Mouse (Mus musculus): ENCODE results near the gene Agk. TPM values are rescaled to one million over a fixed set of nuclear protein-coding genes. Genes with fewer than 3 reads are reported as not detected.

Gene Agk
- polyA plus RNA-seq, 1 experiment from 2014 or later, result 9.6 TPM

DNA sequence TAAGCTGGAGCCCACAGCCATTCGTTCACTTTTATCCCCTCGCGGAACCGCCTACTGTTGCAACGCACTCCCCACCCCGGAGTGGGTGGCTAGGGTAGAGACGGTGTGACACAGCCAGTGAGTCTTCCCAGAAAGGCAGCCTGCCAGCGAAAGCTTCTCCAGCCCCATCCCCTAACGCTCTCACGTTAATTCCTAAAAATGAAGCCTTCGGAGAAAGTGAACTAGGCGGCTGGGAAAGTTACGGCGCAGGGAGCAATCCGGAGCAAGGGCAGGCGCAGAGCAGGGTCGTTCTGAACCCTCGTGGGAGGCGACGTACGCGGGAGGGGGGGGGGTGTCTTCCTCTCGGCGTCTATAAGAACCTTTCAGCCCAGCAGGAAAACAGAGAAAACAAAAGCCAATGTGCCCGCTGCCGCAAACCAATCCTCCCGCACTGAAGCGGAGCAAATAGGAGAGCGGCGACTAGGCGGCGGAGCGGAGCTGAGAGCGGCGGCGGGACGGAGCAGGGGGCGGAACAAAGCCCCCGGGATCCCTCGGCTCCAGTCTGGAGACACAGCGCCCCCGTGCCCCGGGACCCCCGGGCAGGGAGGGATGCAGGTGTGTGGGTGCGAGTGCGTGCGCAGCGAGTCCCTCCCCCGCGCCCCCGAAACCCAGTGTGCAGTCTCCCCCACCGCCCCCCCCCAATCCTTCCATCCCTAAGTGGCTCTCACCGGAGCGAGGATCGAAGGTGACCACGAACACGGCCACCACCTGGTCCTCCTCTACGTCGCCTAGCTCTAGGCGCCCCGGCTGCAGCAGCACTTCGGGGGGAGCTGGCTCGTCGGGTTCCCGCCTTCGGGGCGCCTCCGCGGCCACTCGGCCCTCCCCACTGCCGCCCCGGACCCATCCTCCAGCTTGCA lies 110.4 kb downstream of the Agk start:
- DNase-seq, result peak; percentile 38
- H3K27ac ChIP-seq (ENCODE audit: low read depth), result peak overlapping the region; percentile 40; the same call in 1 of the 2 replicates
- peaks cover 6% of the 10 kb centered on the region; the same call in 1 of the 2 replicates for H3K27me3 ChIP-seq (ENCODE audit: insufficient read depth, low read length)
- ATAC-seq, result peak; percentile 26
- TF ChIP-seq CTCF (IDR thresholded peaks at IDR 0.05; ENCODE audit: low read depth) (0 out of 2 replicates have a peak, but pooled peaks have one; percentile 14), EP300 (IDR thresholded peaks at IDR 0.05; ENCODE audit: low read depth) (no peak)
- WGBS (ENCODE audit: insufficient replicate concordance), result under 1% methylated on average over 66 of the region's 72 CpGs
- H3K36me3 ChIP-seq (replicated peaks; ENCODE audit: insufficient read depth, low read length), result no peaks in the 10 kb centered on the region
- peak overlapping the region; percentile 91 for H3K4me2 ChIP-seq (ENCODE audit: low read depth, low read length)
- peak overlapping the region; percentile 82 for H3K4me3 ChIP-seq (ENCODE audit: low read depth, low read length)
- H3K9ac ChIP-seq (replicated peaks), result peak overlapping the region; percentile 83
- no peaks in the 10 kb centered on the region for H3K9me3 ChIP-seq (ENCODE audit: low read length)
- peaks cover 31% of the 10 kb centered on the region for H3K4me1 ChIP-seq (ENCODE audit: insufficient read depth)

- H3K4me3 ChIP-seq (ENCODE audit: low read depth, low read length), result peak within 1 kb of the TSS; percentile 82
- peak within 1 kb of the TSS; percentile 91 for H3K4me2 ChIP-seq (ENCODE audit: low read depth, low read length)
- H3K4me1 ChIP-seq (ENCODE audit: insufficient read depth), result peaks cover 25% of the 10 kb centered on the region
- H3K36me3 ChIP-seq (replicated peaks; ENCODE audit: insufficient read depth, low read length), result no peaks in the 10 kb centered on the region
- TF ChIP-seq EP300 (IDR thresholded peaks at IDR 0.05; ENCODE audit: low read depth), result no peak
- TF ChIP-seq CTCF (IDR thresholded peaks at IDR 0.05; ENCODE audit: low read depth), result no peak
- no peaks in the 10 kb centered on the region for H3K9me3 ChIP-seq (ENCODE audit: low read length)
- H3K9ac ChIP-seq (replicated peaks), result peak within 1 kb of the TSS; percentile 83
- ATAC-seq (peak; percentile 84), DNase-seq (peak; percentile 85)
- H3K27ac ChIP-seq (ENCODE audit: low read depth), result peak within 1 kb of the TSS; percentile 40; the same call in 1 of the 2 replicates
- H3K27me3 ChIP-seq (ENCODE audit: insufficient read depth, low read length), result peaks cover 6% of the 10 kb centered on the region; the same call in 1 of the 2 replicates
- WGBS (ENCODE audit: insufficient replicate concordance), result 2% methylated on average over 23 of the region's 38 CpGs
These were observed 111.1 kb downstream of the Agk start, which contains the start of gene E330009J07Rik for GRCm38 (mm10) chr6:40436047-40436483. E330009J07Rik (minus strand) TSS chr6:40436135.

DNA sequence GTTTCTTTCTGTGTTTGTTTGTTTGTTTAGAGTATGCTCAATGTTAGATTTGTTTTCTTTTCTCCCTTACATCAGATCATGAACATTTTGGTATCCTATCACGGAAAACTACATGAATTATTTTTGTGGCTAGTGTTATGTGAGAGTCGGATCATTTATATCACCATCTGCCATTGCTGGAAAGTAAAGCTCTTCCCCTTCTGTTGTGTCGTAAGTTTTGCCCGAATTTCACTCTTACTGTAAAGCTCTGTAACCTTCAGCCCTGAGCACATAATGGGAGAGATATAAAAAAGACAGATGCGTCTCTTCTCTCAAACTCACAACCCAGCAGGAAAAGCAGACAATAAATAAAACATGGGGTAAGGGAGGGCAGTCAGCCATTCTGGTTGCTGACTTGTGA lies 114.0 kb downstream of the Agk start, which contains the start of gene Wee2:
Gene Wee2, plus strand, starts transcription at position 153 of the 400 bp plus-strand sequence.
- H3K4me2 ChIP-seq (ENCODE audit: low read depth, low read length), result peak within 1 kb of the TSS; percentile 52
- DNase-seq (no peak), ATAC-seq (no peak)
- H3K9ac ChIP-seq (replicated peaks), result no peak within 1 kb of the TSS
- no peak within 1 kb of the TSS for H3K4me3 ChIP-seq (ENCODE audit: low read depth, low read length)
- 0 out of 2 replicates have a peak within 1 kb of the TSS, but pooled peaks have one; percentile 22 for H3K27ac ChIP-seq (ENCODE audit: low read depth)
- 61% methylated on average over 5 of the region's 5 CpGs for WGBS (ENCODE audit: insufficient replicate concordance)
- H3K36me3 ChIP-seq (replicated peaks; ENCODE audit: insufficient read depth, low read length), result no peaks in the 10 kb centered on the region
- no peaks in the 10 kb centered on the region for H3K9me3 ChIP-seq (ENCODE audit: low read length)
- H3K27me3 ChIP-seq (ENCODE audit: insufficient read depth, low read length), result peaks cover 10% of the 10 kb centered on the region; the same call in 1 of the 2 replicates
- peaks cover 14% of the 10 kb centered on the region for H3K4me1 ChIP-seq (ENCODE audit: insufficient read depth)
- no peak for TF ChIP-seq CTCF (IDR thresholded peaks at IDR 0.05; ENCODE audit: low read depth)
- no peak for TF ChIP-seq EP300 (IDR thresholded peaks at IDR 0.05; ENCODE audit: low read depth)

GRCm38 (mm10) chr6:40439731-40440130 lies 114.8 kb downstream of the Agk start:
- 0 out of 2 replicates have a peak overlapping the region, but pooled peaks have one; percentile 22 for H3K27ac ChIP-seq (ENCODE audit: low read depth)
- ATAC-seq, result no peak
- H3K4me1 ChIP-seq (ENCODE audit: insufficient read depth), result peaks cover 9% of the 10 kb centered on the region
- DNase-seq, result peak; percentile 19
- TF ChIP-seq CTCF (IDR thresholded peaks at IDR 0.05; ENCODE audit: low read depth) (no peak), EP300 (IDR thresholded peaks at IDR 0.05; ENCODE audit: low read depth) (no peak)
- no peaks in the 10 kb centered on the region for H3K36me3 ChIP-seq (replicated peaks; ENCODE audit: insufficient read depth, low read length)
- H3K4me3 ChIP-seq (ENCODE audit: low read depth, low read length), result no peak overlapping the region
- H3K9ac ChIP-seq (replicated peaks), result no peak overlapping the region
- H3K4me2 ChIP-seq (ENCODE audit: low read depth, low read length), result peak overlapping the region; percentile 52
- H3K27me3 ChIP-seq (ENCODE audit: insufficient read depth, low read length), result peaks cover 9% of the 10 kb centered on the region; the same call in 1 of the 2 replicates
- 21% methylated on average over 12 of the region's 12 CpGs for WGBS (ENCODE audit: insufficient replicate concordance)
- H3K9me3 ChIP-seq (ENCODE audit: low read length), result no peaks in the 10 kb centered on the region

DNA sequence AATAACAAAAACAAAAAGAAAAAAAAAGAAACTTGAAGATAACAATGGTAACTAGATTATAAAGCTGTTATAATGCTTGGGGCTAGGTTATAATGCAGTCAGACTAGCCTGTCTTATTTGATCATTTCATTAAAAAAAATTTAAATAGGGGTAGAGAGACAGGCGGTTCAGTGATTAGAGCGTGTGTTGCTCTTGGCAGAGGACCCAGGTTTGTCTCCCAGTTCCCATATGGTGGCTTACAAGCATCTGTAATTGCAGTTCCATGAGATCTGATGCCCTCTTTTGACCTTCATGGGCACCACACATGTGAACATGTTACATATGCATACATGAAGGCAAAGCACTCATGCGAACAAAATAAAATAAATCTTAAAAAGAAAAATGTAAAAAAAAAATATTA lies 116.3 kb downstream of the Agk start:
- Histone ChIP-seq H3K9me3 (ENCODE audit: low read length) (no peaks in the 10 kb centered on the region), H3K27ac (ENCODE audit: low read depth) (no peak overlapping the region), H3K4me3 (ENCODE audit: low read depth, low read length) (no peak overlapping the region), H3K4me1 (ENCODE audit: insufficient read depth) (peaks cover 6% of the 10 kb centered on the region; the same call in 1 of the 2 replicates), H3K27me3 (ENCODE audit: insufficient read depth, low read length) (0 out of 2 replicates have a peak, but pooled peaks cover 7% of the 10 kb centered on the region), H3K9ac (replicated peaks) (no peak overlapping the region), H3K36me3 (replicated peaks; ENCODE audit: insufficient read depth, low read length) (no peaks in the 10 kb centered on the region), H3K4me2 (ENCODE audit: low read depth, low read length) (no peak overlapping the region)
- 68% methylated on average over 3 of the region's 3 CpGs for WGBS (ENCODE audit: insufficient replicate concordance)
- TF ChIP-seq CTCF (IDR thresholded peaks at IDR 0.05; ENCODE audit: low read depth) (no peak), EP300 (IDR thresholded peaks at IDR 0.05; ENCODE audit: low read depth) (no peak)
- ATAC-seq (no peak), DNase-seq (no peak)

DNA sequence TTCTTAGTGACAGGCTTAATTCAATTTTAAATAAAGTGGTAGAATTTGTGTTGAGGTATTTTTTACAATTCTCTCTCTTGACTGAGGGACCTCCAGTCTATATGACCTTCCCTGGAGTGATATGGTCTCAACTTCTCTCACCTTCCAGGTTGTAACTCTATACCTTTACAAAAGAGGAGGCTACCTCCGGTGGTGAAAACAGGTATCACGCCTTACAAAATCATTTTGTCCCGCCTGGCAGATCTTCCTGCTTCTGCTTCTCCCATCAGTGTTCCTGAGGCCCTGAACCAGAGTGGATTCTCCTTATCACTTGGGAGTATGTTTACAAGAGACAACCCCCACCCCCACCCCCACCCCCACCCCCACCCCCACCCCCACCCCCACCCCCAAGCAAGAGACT lies 116.8 kb downstream of the Agk start:
- H3K9ac ChIP-seq (replicated peaks), result no peak overlapping the region
- DNase-seq (no peak), ATAC-seq (no peak)
- no peak overlapping the region for H3K4me3 ChIP-seq (ENCODE audit: low read depth, low read length)
- H3K27me3 ChIP-seq (ENCODE audit: insufficient read depth, low read length), result 0 out of 2 replicates have a peak, but pooled peaks cover 7% of the 10 kb centered on the region
- peaks cover 3% of the 10 kb centered on the region; the same call in 1 of the 2 replicates for H3K4me1 ChIP-seq (ENCODE audit: insufficient read depth)
- 31% methylated on average over 3 of the region's 3 CpGs for WGBS (ENCODE audit: insufficient replicate concordance)
- TF ChIP-seq EP300 (IDR thresholded peaks at IDR 0.05; ENCODE audit: low read depth), result no peak
- peak; percentile 41 for TF ChIP-seq CTCF (IDR thresholded peaks at IDR 0.05; ENCODE audit: low read depth)
- H3K27ac ChIP-seq (ENCODE audit: low read depth), result no peak overlapping the region
- no peak overlapping the region for H3K4me2 ChIP-seq (ENCODE audit: low read depth, low read length)
- H3K36me3 ChIP-seq (replicated peaks; ENCODE audit: insufficient read depth, low read length), result no peaks in the 10 kb centered on the region
- no peaks in the 10 kb centered on the region for H3K9me3 ChIP-seq (ENCODE audit: low read length)
